Mouse (Mus musculus): ENCODE results near the gene Mboat7. TPM values are rescaled to one million over a fixed set of nuclear protein-coding genes. Genes with fewer than 3 reads are reported as not detected.

Mboat7 gene
- total RNA-seq, 2 experiments from 2014 or later = 10.6 to 12.8 TPM

DNA sequence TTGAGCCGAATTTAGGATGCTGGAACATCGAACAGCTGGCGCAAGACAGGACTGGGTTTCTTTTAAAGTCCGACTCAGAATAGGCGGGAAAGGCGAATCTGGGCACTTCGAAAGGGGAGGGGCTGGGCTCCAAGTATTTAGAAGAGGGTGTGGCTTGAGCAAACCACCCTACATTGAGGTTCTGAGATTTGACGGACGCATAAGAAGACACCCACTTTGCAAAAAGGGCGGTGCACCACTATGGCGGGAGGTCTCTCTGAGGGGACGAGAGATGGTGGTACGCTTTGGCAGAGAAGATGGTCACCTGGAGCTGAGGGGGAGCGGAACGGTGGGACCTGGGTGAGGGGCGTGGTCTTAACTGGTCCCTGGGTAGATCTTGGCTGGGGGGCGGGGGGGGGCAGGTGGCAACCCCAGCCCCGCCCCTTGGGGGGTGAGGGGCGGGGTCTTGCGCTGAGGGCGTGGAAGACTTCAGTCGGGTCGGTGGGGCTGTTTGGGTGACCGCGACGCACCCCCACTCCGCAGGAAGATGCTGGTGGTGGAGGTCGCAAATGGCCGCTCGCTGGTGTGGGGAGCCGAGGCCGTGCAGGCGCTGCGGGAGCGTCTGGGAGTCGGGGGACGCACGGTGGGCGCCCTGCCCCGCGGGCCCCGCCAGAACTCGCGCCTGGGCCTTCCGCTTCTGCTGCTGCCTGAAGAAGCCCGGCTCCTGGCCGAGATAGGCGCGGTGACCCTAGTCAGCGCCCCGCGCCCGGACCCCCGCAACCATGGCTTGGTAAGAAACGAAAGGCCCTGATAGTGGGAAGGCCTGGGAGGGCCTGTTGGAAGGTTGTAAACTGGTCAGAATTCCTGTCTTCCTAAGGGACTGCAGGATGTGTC lies 989 bp upstream of the Mboat7 start:
- DNase-seq = peak; percentile 73
- intact Hi-C loops (cut with DNase I; ENCODE audit: low total_unique reads) = no loop called here

DNA sequence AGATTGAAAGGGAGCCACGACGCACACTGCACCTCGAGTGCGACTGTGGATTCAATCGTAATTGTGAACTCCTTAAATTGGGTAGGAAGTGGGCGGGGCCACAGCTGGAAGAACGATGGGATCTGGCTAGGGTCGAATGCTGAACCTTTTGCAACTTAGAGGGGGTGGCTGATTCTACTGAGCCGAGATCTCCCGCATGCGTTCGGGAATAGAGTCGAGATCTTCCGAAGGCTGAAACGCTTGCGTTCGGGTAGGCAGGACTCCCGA lies 419 bp upstream of the Mboat7 start:
- intact Hi-C loops (cut with DNase I; ENCODE audit: low total_unique reads) = no loop called here
- DNase-seq = no peak

DNA sequence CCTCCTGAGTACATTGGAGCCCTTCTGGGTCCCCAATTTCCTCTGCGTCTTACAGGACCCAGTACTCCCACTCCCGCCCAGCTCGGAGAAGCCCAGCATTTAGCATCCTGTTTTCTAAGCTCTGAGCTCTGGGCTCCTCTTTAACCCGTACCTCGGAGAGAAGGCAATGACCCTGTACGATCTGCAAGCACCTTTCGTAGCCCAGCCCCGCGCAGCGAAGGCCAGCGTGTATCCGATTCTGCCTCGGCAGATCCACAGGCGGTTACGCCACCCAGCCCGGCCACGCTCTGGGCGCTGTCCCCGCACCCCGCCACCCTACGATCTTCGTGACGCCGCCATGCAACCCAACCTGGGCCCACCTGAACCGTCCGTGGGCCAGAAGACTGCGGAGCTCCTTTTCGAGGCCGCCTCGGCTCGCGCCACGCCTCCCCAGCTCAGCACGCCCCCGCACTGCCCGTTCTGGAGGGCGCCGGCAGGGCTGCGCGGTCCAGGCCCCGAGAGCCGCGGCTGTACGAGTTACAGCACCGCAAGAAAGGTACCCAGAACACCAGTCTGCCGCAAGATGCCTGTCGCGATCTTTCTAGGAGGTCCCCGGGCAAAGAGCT lies 839 bp downstream of the Mboat7 start, which contains the start of gene Tsen34:
Gene Tsen34 (plus strand): TSS at position 482 of the 605 bp plus-strand sequence.
- intact Hi-C loops (cut with DNase I; ENCODE audit: low total_unique reads) = no loop called here

DNA sequence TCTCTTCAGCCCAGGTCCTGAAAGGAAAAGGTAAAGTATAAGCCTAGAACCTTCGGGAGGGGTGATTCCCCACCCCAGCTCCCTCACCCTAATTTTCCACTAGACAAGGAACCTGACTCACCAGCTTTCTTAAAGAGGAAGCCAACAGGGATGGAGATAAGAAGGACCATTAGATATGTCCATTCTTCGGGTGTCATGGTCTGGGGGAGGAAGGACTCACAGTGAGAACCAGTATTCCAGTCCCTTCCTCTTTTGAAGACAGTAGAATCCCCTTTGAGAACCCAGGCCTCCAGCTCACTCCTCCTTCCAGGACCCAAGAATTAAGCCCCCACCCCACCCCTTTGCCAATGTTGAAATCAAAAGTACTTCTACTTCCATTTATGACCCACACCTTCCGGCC lies 1.4 kb downstream of the Mboat7 start:
- intact Hi-C loops (cut with DNase I; ENCODE audit: low total_unique reads) = no loop called here
- DNase-seq = no peak

More for the DNA sequence above, 839 bp downstream of the Mboat7 start, which contains the start of gene Tsen34:
- DNase-seq = no peak

DNA sequence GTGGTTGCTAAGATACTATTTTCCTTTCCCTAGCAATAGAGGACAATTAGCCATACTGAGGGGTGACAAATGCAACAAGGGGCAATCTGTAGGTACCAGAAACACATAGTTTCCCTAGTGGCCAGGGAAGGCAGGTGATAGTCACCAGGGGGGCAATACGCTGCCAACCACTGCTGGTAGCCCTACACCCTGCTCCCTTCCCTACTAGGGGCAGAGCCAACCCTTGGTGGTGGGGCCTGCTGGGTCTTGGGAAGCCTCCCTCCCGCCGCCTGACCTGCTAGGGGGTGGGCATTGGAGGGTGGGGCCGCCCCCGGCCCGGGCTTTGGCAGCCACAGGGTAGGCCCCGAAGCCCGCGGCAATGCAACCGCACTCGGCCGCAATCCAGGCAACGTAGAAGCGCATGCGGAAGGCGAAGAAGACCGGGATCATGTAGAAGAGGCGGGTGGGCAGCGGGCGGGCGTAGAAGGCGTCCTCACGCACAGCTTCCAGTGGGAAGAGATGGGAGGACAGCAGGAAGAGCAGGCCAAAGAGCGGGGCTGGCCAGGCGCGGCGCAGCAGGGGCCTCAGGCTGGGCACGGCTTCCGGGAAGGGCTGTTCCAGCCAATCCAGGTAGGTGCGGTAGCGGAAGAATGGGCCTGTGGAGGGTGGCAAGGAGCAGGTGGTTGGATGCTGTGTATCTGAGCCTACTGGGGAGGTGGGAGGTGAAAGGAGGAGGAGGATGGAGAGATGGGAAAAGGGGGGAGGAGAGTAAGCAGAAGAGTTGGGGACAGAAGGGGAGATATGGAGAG lies 7.7 kb downstream of the Mboat7 start:
- no peak for DNase-seq
- intact Hi-C loops (cut with DNase I; ENCODE audit: low total_unique reads) = no loop called here

DNA sequence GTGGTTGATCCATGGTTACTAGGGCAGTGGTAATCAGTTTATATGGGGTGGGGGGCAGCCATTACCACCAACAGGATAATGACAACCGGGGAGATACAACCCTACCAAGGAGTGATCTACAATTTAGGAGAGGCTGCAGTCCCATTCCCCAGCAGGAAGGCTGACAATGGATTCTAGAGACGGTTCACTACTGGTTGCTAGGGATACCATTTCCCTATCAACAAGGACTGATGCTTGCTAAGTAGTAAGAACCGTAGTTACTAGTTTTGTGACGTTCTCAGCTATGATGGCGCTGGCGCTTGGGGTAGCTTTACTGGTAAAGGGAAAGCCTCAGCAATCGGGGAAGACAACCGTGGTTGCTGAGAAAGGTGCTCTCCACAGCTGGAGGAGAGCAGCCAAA lies 8.6 kb downstream of the Mboat7 start:
- intact Hi-C loops (cut with DNase I; ENCODE audit: low total_unique reads) = no loop called here

DNA sequence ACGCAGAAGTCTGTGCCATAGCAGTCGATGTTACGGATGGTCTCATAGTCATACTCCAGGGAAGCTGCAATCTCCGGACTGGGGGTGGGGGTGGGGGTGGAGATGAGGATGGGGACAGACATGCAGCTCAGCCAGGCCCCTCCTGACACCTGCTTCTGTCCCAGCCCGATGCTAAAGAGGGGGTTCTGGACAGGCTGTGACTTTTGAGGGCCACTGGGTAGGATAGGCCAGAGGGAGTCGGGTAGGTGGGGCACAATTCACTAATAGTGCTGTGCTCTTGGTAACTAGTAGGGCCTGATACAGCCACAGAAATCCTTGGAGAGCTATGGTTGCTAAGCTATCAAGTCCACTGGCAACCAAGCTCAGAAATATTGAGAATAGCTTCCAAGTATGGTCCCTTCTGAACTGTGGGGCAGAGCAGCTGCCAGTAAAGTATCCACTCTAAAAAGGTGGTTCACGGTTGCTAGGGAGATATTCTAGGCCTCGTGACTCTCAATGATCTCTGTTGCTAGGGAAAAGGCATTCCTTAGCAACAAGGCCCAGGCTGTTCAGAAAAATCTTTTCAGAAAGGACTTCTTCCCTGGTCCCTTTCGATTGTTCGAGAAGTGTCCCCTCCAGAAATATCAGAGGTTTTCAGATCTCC lies 9.3 kb downstream of the Mboat7 start:
- intact Hi-C loops (cut with DNase I; ENCODE audit: low total_unique reads) = no loop called here
- no peak for DNase-seq

More for the DNA sequence above, 8.6 kb downstream of the Mboat7 start:
- DNase-seq = no peak

DNA sequence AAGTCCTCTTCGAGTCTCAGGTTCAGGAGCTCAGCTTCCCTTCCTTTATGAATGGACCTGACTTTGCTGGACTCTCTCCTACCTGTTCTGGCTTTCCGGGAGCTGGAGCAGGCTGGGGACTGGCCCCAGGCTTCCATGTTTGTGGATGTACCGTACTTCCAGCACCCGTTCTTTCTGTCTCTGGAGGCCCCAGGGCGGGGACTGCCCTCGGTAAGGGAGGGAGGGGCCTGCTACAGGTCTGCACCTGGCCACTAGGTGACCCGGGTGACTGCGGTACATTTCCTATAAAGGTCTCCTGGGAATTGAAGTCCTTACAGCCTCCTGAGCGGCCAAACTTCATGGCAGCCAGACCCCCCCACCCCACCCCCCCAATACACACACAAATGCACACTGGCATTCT lies 16.0 kb downstream of the Mboat7 start, which contains the start of gene Tmc4:
Gene Tmc4 (minus strand): TSS at position 212 of the 400 bp plus-strand sequence.
- intact Hi-C loops (cut with DNase I; ENCODE audit: low total_unique reads) = no loop called here
- DNase-seq = no peak

DNA sequence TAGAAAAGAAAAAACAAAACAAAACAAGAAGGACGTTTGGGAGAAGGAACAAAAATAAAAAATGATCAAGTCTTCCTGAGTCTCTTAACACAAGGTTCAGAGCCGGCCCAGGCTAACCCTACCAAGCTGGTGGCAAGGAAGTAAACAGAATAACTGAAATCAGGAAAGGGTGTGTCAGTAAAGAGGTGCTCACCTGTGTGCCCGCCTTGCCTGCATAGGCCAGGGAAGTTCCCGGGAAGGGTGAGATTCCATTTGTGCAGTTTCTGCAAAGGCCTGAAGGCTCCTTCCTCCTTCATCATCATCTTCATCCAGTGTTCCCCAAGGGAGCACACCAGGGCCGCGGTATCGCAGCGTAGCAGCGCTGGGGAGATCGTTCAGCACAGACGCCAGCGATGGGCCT lies 17.0 kb downstream of the Mboat7 start:
- DNase-seq = no peak
- intact Hi-C loops (cut with DNase I; ENCODE audit: low total_unique reads) = no loop called here

DNA sequence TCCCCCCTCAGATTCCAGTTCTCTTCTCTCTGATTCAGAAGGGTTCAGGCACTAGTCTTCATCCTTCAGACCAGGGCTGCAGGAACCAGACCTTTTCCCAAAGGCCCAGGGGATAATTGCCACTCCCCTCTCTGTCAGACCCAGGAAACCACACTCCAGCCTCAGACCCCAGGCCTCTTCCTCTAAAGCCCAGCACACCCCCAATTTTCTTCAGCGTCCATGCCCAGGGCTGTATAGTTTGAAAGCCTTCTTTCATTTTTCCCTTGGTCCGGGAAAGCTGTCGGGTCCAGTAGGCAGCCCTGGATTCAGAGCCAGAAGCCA lies 18.1 kb downstream of the Mboat7 start:
- intact Hi-C loops (cut with DNase I; ENCODE audit: low total_unique reads) = no loop called here
- no peak for DNase-seq

DNA sequence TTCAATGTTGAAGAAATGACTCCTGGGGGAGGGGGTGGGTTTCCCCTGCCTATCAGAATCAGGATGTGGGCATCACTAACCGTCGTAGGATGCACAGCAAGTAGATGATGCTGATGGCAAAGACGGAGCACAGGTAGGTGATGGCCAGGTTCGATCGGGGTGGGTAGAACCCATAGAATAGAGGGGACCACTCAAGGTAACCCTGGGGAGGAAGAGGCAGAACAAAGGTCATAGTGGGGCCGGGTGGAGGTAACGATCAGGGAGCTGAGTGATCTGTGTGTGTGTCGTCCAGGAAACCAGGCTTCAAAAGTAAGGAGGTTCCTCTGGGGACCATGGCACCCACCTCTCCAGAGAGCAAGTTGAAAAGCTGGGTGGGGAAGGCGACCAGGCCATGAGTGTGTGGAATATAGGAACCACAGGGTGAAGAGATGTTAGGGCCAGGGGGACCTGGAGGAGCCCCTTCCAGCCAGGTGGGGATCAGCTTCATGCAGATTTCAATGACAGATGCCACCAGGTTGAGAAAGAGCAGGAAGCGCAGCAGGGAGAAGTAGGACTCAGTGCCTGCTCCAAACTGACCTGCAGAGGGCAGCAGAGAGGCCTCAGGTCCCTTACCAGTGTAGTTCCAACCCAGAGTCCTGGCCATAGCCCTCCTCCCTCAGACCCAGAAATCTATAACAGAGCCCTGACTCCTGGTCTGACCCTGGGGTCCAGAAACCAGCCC lies 18.7 kb downstream of the Mboat7 start:
- intact Hi-C loops (cut with DNase I; ENCODE audit: low total_unique reads) = no loop called here

DNA sequence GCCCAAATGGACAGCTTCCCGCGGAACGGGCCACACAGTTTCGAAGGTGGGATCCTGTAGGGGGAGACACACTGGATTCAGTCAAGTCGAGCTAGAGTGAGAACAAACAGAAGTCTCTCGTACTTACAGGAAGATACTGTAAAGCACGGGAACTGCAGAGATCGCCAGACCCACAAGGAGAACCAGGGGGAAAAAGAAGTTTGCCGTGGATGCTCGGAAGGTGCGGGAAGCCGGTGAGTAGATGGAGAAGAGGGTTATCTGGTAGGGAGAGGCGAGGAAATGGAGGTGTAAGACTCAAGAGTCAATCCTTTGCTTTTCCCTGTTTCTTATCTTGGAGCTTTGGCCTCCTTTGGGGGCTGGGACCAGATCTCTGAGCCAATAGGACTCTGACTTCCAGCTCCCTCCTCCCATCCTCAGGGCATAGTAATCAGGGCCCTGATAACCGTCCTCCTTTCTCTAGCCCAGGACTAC lies 26.4 kb downstream of the Mboat7 start:
- DNase-seq = no peak
- intact Hi-C loops (cut with DNase I; ENCODE audit: low total_unique reads) = no loop called here

More for the DNA sequence above, 18.7 kb downstream of the Mboat7 start:
- DNase-seq = peak; percentile 83

DNA sequence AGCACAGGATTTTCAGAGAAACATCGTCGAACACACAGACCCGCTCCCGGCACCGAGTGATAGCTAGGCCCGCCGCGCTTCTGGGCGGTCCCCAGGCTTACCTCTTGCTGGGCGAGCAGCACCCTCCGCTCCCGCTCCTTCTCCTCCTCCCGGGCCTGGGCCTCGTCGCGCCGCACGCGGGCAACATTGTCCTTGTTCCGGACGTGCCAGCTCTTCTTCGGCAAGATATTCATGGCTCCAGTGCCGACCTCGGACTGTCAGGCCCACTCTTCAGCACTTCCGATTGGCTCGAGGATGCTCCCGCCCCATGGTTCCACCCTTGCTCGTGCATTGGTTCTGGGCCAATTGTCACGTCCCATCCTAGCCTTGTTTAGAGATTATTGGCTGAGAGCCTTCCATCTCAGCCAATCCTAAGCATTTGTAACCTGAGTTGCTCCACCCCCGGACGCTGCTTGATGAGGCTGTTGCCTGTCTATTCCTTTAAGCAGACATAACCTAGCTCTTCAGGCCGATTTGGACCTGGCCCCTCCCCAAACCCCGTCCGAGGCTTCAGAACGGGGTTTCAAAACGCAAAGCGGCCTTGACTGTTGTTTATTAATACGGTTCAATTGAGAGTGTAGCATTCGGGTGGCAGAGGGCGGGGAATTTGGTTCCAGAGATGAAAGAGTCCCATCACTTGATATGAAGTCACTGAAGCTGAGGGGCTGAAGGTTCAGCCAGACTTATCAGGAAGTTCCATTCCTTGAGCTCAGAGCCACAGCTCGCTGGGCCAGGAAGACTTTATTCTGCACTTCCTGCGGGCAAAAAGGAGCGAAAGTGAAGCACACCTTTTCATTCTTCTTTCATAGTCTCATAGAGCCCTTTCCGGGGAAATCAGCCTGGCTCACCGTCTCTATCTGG lies 27.9 kb downstream of the Mboat7 start, which contains the start of gene Leng1:
Gene Leng1 (minus strand): TSS at position 626 of the 900 bp plus-strand sequence.
- intact Hi-C loops (cut with DNase I; ENCODE audit: low total_unique reads) = no loop called here
- peak; percentile 97 for DNase-seq

DNA sequence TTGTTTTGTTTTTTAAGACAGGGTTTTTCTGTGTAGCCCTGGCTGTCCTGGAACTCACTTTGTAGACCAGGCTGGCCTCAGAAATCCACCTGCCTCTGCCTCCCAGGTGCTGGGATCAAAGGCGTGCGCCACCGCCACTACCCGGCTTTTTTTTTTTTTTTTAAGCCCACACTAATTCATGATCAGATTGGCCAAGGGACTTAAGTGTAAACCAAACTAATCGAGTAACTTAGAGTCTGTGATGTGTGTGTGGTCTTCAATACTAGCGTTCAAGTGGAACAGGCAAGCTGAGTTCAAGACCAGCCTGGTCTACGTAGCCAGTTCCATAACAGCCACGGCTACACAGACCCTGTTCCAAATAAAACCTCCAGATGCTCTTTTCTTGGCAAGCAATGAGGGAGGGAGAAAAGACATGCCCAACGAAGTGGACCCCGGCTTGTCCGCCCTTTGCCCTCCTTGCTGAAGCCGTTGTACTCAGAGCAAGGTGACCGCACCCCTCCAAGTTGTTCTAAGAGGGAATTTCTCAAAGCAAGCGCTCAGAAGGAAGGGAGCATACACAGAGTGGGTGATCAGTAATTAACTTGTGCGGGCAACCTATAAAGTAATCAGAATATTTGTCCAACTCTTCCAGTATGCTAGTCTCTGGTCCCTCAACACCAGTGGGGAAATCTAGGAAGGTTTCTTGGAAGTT lies 28.7 kb downstream of the Mboat7 start:
- no peak for DNase-seq
- intact Hi-C loops (cut with DNase I; ENCODE audit: low total_unique reads) = no loop called here

DNA sequence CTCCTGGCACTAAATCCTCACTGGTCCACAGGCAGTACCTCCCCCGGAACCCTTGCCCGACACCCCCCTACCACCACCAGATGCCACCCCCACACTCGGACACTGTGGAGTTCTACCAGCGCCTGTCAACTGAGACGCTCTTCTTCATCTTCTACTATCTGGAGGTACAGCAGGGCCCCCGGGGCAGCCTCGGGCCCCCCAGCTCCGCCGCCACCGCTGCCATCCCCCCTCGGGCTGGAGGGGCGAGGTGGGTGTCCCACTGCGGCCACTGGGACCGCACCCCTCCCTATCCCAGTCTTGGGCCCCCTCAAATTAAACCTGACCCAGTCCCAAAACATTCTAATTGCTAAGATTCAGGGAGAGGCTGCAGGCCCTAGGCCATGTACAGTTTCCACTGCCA lies 34.7 kb downstream of the Mboat7 start:
- DNase-seq = no peak
- intact Hi-C loops (cut with DNase I; ENCODE audit: low total_unique reads) = no loop called here

DNA sequence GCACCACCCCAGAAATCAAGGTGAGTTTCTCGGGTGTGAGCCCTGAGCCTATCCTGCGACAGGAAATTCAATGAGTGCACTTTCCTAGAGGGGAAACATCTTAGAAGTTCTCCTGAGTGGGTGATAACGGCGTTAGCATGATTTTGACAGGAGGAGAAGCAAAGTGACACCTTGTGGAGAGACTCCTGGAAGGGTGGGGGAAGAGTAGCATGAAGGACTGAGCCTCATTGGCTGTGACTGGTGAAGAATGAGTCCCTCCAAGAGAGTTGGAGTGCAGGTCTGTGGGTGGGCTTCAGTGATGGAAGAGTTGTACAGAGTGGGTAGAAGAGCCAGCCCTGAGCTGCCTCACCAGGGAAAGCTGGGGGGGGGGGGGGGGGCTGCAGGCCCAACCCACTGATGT lies 36.4 kb downstream of the Mboat7 start:
- intact Hi-C loops (cut with DNase I; ENCODE audit: low total_unique reads) = no loop called here
- no peak for DNase-seq

DNA sequence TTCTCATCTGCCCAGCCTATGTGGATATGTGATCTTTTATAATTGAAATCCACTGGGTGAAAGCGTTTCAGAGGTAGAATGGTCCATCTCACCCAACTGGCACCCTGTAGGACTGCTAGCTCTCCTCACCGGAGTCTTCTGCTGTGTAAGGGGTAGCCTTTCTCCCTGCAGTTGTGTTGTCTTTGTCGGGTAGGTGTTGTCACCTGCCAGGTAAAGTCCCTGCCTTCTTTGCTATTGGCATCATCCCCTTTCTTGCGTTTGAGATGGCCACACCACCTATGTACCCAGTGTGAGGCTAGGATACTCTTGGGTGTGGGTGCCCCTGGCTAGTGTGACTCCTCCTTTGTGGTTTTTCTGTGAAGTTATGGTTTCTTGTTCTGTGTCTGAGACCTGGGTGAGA lies 46.7 kb downstream of the Mboat7 start:
- intact Hi-C loops (cut with DNase I; ENCODE audit: low total_unique reads) = no loop called here
- no peak for DNase-seq

DNA sequence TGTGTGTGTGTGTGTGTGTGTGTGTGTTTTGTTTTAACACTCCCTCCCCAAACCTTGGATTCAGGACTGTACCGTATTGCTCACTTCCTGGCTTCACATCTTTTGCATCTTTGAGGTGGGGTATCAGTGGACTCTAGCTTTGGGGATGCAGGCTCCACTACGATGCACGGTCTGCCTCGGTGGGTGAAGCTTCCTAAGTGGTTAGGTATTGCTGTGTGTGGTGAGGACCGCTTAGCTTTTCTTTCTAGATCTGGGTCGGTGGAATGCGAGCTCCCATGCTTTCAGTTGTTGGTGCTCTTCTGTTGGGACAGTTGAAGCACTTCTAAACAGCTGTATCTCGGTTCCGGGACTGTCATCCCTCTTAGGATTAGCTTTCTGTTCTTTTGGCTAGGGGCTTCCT lies 47.1 kb downstream of the Mboat7 start:
- intact Hi-C loops (cut with DNase I; ENCODE audit: low total_unique reads) = no loop called here
- no peak for DNase-seq
